ENCODE assay signal across 8 mouse cellular contexts in genomic region chr7:29288942-29289638, GRCm38 (mm10). TPM values are rescaled to one million over a fixed set of nuclear protein-coding genes. Genes with fewer than 3 reads are reported as not detected.
DNase-seq lines count a peak whose midpoint lies in the region; ATAC-seq lines count a peak whose summit lies in the region.

Gene Ppp1r14a, plus strand, starts transcription at chr7:29289308.

- H3K27ac ChIP-seq in embryonic facial prominence, embryonic 11.5 days (replicated peaks; ENCODE audit: low read depth, low read length), result no peak within 1 kb of the TSS; the same call in 1 of the 2 replicates
- peak within 1 kb of the TSS; percentile 81 for H3K27ac ChIP-seq in kidney, embryonic 16.5 days (ENCODE audit: low read length)
- H3K27ac ChIP-seq in liver, embryonic 16.5 days (ENCODE audit: low read length), result no peak within 1 kb of the TSS
- 0 out of 2 replicates have a peak within 1 kb of the TSS, but pooled peaks have one; percentile 4 for H3K27ac ChIP-seq in neural tube, embryonic 12.5 days

- under 1% methylated on average over 59 of the region's 59 CpGs for WGBS in embryonic facial prominence, embryonic 11.5 days
- under 1% methylated on average over 58 of the region's 59 CpGs for WGBS in kidney, embryonic 16.5 days
- 2% methylated on average over 59 of the region's 59 CpGs for WGBS in liver, embryonic 16.5 days (ENCODE audit: insufficient replicate concordance)
- under 1% methylated on average over 59 of the region's 59 CpGs for WGBS in neural tube, embryonic 12.5 days

- no peaks in the 10 kb centered on the region for H3K9me3 ChIP-seq in embryonic facial prominence, embryonic 11.5 days (replicated peaks; ENCODE audit: control insufficient read depth, low read length)
- no peaks in the 10 kb centered on the region for H3K9me3 ChIP-seq in kidney, embryonic 16.5 days (ENCODE audit: low read length)
- no peaks in the 10 kb centered on the region for H3K9me3 ChIP-seq in liver, embryonic 16.5 days (replicated peaks; ENCODE audit: control insufficient read depth, low read length)
- H3K9me3 ChIP-seq in neural tube, embryonic 12.5 days, result no peaks in the 10 kb centered on the region

- H3K9ac ChIP-seq in embryonic facial prominence, embryonic 11.5 days (replicated peaks; ENCODE audit: low read length), result peak within 1 kb of the TSS; percentile 60
- peak within 1 kb of the TSS; percentile 63 for H3K9ac ChIP-seq in kidney, embryonic 16.5 days (replicated peaks; ENCODE audit: low read length)
- H3K9ac ChIP-seq in liver, embryonic 16.5 days (ENCODE audit: low read depth, low read length), result peak within 1 kb of the TSS; percentile 31
- peak within 1 kb of the TSS; percentile 50 for H3K9ac ChIP-seq in neural tube, embryonic 12.5 days

- peak within 1 kb of the TSS; percentile 87 for H3K4me2 ChIP-seq in embryonic facial prominence, embryonic 11.5 days (ENCODE audit: low read depth, low read length)
- H3K4me2 ChIP-seq in kidney, embryonic 16.5 days (replicated peaks; ENCODE audit: low read depth, low read length), result peak within 1 kb of the TSS; percentile 92
- peak within 1 kb of the TSS; percentile 86 for H3K4me2 ChIP-seq in liver, embryonic 16.5 days (ENCODE audit: low read depth, low read length)
- peak within 1 kb of the TSS; percentile 88 for H3K4me2 ChIP-seq in neural tube, embryonic 12.5 days (replicated peaks)

- H3K4me1 ChIP-seq in embryonic facial prominence, embryonic 11.5 days (ENCODE audit: control insufficient read depth, insufficient read depth, low read length), result peaks cover 13% of the 10 kb centered on the region
- H3K4me1 ChIP-seq in kidney, embryonic 16.5 days (ENCODE audit: insufficient read depth, low read length), result peaks cover 53% of the 10 kb centered on the region
- peaks cover 10% of the 10 kb centered on the region for H3K4me1 ChIP-seq in liver, embryonic 16.5 days (ENCODE audit: control insufficient read depth, low read depth, low read length)
- H3K4me1 ChIP-seq in neural tube, embryonic 12.5 days, result peaks cover 38% of the 10 kb centered on the region

- H3K36me3 ChIP-seq in embryonic facial prominence, embryonic 11.5 days (replicated peaks; ENCODE audit: control insufficient read depth, insufficient read depth, low read depth, low read length), result no peaks in the 10 kb centered on the region
- H3K36me3 ChIP-seq in kidney, embryonic 16.5 days (ENCODE audit: insufficient read depth, low read length), result no peaks in the 10 kb centered on the region
- H3K36me3 ChIP-seq in liver, embryonic 16.5 days (ENCODE audit: control insufficient read depth, insufficient read depth), result no peaks in the 10 kb centered on the region
- no peaks in the 10 kb centered on the region for H3K36me3 ChIP-seq in neural tube, embryonic 12.5 days

- H3K4me3 ChIP-seq in embryonic facial prominence, embryonic 11.5 days (ENCODE audit: low read depth, low read length), result peak within 1 kb of the TSS; percentile 54
- peak within 1 kb of the TSS; percentile 62 for H3K4me3 ChIP-seq in kidney, embryonic 16.5 days (ENCODE audit: low read length)
- peak within 1 kb of the TSS; percentile 65 for H3K4me3 ChIP-seq in liver, embryonic 16.5 days (ENCODE audit: low read depth, low read length)
- H3K4me3 ChIP-seq in neural tube, embryonic 12.5 days, result peak within 1 kb of the TSS; percentile 41

- peak; percentile 62 for DNase-seq in urinary bladder, adult 2 months (ENCODE audit: low spot score)
- DNase-seq in urinary bladder, postnatal 10 days (ENCODE audit: low spot score), result no peak
- peak; percentile 84 for DNase-seq in embryonic facial prominence, embryonic 11.5 days (ENCODE audit: low spot score)
- peak; percentile 75 to 81 for DNase-seq in heart, adult 9 months (ENCODE audit: low spot score in 2 of 2)
- peak; percentile 70 to 89 for DNase-seq in thymus, postnatal 10 days (ENCODE audit: low spot score in 2 of 2)

- ATAC-seq in embryonic facial prominence, embryonic 11.5 days (replicated peaks; ENCODE audit: insufficient number of reproducible peaks, low FRiP score, low TSS enrichment, low read depth), result 0 out of 2 replicates have a peak, but pooled peaks have one; percentile 5
- peak; percentile 12; the same call in 1 of the 2 replicates for ATAC-seq in kidney, embryonic 16.5 days (ENCODE audit: low FRiP score, low TSS enrichment)
- ATAC-seq in liver, embryonic 16.5 days (ENCODE audit: low read depth), result 0 out of 2 replicates have a peak, but pooled peaks have one; percentile 42
- ATAC-seq in neural tube, embryonic 12.5 days (ENCODE audit: low FRiP score, low read depth), result peak; percentile 17; the same call in 1 of the 2 replicates

- H3K27me3 ChIP-seq in embryonic facial prominence, embryonic 11.5 days (ENCODE audit: control insufficient read depth, insufficient read depth, low read length), result no peaks in the 10 kb centered on the region
- peaks cover 3% of the 10 kb centered on the region; the same call in 1 of the 2 replicates for H3K27me3 ChIP-seq in kidney, embryonic 16.5 days (ENCODE audit: insufficient read depth, low read length)
- peaks cover 6% of the 10 kb centered on the region for H3K27me3 ChIP-seq in liver, embryonic 16.5 days (ENCODE audit: control insufficient read depth, insufficient read depth, low read depth, low read length)
- peaks cover 12% of the 10 kb centered on the region; the same call in 1 of the 2 replicates for H3K27me3 ChIP-seq in neural tube, embryonic 12.5 days (replicated peaks)

RNA-seq across cellular contexts. Expression of gene Ppp1r14a, which starts in this region (rescaled TPM):
- polyA plus RNA-seq in urinary bladder, adult 2 months (2012; rRNA removed), result 303 and 338 TPM in 2 replicates
- polyA plus RNA-seq in embryonic facial prominence, embryonic 11.5 days (2014; fragmentation: Nextera tagmentation; extraction: Ambion mirVana), result 18.0 and 21.0 TPM in 2 replicates
- 19.6 and 25.1 TPM in 2 replicates for polyA plus RNA-seq in kidney, embryonic 16.5 days (2015; fragmentation: Nextera tagmentation; extraction: Ambion mirVana)
- polyA plus RNA-seq in liver, embryonic 16.5 days (2015; fragmentation: Nextera tagmentation; extraction: Ambion mirVana), result 2.5 and 2.7 TPM in 2 replicates
- 57.5 and 72.1 TPM in 2 replicates for polyA plus RNA-seq in neural tube, embryonic 12.5 days (2016; fragmentation: Nextera tagmentation; extraction: Ambion mirVana)

Comparison
In these comparisons a context has a peak if more than half of its experiments do, and no peak if none do; other contexts are left out.
1. H3K27ac ChIP-seq: peak in kidney, embryonic 16.5 days (single experiment) and neural tube, embryonic 12.5 days (single experiment); none in embryonic facial prominence, embryonic 11.5 days (single experiment) and liver, embryonic 16.5 days (single experiment).
2. Peak in every context shown above with its lines, with median percentiles within 50 percentile points of each other: ATAC-seq, H3K4me2 ChIP-seq, H3K4me3 ChIP-seq and H3K9ac ChIP-seq.